Mouse (Mus musculus) thymus, postnatal 0 days (tissue): Measurements from ENCODE around the gene Fam189a1. TPM values are rescaled to one million over a fixed set of nuclear protein-coding genes. Genes with fewer than 3 reads are reported as not detected.
A peak's percentile ranks its signal among the peaks of the same experiment; 100 is the strongest.

Experiments used
- DNase-seq: peaks from one replicate; pipeline ENCODE4 v3.0.0-alpha.2; 2015; ENCODE audit warnings: low spot score
- polyA plus RNA-seq: library from polyadenylated mRNA; unstranded; fragments of >200 nt; fragmentation: Nextera tagmentation; extraction: Ambion mirVana; gene quantifications from 2 replicates; pipeline ENCODE4 v1.2.1, GENCODE M21; 2015

Fam189a1 gene
- polyA plus RNA-seq, 1 experiment from 2014 or later, result 0.12 TPM

GRCm38 (mm10) chr7:64952181-64952580, 204.2 kb downstream of the Fam189a1 start:
- no peak for DNase-seq

DNA sequence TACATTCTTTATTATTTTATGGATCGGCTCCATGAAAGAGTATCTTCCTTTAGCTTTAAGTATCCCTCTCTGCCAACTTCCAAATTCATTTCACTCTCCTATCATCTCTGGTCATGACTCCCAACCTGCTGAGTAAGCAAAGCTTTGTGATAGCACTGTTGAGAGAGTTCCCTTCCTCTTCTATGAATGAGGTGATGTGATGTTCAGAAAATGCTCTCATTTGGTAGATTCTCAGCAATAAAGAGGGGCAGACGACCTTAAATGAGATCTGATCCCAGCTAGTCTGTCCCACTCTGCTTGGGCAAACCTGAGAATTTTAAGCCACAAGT, 205.6 kb downstream of the Fam189a1 start:
- DNase-seq, result no peak

GRCm38 (mm10) chr7:64949910-64950770, 206.2 kb downstream of the Fam189a1 start:
- peak; percentile 43 for DNase-seq

GRCm38 (mm10) chr7:64949465-64949864, 206.9 kb downstream of the Fam189a1 start:
- DNase-seq, result no peak

DNA sequence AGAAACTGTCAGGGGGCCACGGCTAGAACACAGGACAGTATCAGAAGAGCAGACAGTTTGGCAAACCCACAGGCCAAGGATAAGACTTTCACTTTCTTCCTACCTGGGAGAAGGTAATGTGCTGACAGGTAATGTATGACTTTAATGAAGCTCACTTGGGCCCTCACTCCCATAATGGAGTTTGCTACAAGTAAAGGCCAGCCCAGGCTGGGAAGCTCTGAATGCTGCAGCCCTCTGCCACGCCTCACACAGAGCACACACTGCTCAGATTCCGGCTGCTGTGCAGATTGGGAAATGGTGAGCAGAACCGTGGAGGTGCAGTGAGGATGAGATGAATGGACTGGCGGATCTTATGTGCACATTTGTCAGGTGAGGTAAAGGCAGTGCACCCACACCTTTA, 211.7 kb downstream of the Fam189a1 start:
- DNase-seq, result no peak

DNA sequence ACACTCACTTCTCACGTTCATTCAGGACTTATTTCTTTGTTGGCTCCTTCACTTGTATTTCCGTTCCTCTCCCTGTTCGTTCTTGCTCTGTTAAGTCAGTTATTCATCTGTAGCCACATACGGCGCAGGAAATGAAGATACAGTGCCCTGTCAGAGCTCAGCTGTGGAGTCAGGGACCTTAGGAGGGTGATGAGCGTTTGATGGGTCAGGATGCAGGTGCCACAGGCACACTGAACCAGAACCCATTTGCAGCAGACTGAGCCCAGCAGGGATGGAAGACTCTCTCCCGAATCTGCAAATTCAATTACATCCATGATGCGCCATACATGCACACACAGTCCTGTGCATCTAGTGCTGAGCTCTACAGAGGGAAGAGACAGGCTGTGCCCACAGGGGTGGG, 212.2 kb downstream of the Fam189a1 start:
- DNase-seq, result no peak

GRCm38 (mm10) chr7:64936927-64937326, 219.4 kb downstream of the Fam189a1 start:
- DNase-seq, result no peak

DNA sequence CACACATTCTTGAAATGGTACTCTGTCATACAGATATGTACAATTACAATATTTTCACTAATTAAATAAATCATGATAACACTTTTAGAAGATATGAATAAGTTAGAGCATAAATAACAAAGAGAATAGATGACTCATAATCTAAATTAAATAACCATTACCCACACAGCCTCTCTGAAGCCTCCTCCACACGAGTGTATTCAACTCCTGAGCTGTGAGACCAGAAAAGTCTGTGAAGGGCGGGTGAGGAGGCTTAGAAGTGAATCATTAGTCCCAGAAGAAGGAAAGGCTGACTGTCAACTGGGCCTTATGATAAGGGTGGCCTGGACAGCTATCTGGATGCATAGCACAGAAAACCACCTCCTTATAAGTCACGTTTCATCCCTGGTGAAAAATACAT, 222.3 kb downstream of the Fam189a1 start:
- no peak for DNase-seq

DNA sequence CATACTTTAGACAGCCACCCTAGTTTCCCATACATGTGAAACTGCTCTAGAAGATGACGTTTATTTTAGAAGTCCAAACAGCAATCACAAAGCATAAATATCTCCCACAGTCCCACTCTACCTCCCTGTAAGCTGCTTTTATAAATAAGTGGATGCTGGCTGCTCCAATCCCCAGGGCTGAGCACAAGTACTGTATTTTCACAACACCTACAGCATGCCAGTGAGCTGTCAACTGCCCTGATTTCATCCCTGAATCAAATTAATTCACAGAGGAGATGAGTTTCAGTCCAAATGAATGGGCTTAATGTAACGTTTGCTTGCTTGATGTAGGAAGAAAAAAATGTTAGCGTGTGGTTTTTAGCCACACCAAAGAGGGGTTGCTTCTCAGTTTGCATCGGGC, 225.4 kb downstream of the Fam189a1 start:
- no peak for DNase-seq

DNA sequence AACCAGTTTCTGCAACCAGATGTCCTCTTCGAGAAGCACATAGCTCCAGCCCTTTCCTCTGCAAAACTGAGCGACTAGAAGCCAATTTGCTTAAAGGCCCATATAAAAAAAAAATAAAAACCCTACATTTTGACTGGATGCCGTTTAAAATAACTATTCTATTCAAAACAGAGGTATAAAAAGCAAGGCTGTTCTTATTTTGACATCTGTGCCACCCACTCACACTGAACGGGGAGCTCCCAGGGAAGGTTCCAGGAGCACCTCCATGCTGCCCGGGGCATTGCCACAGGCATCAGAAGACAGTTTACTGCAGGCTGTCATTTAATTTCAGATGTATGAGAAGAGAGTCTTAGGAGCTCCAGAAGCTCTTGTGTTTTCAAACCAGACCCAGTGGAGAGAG, 232.5 kb downstream of the Fam189a1 start:
- no peak for DNase-seq

DNA sequence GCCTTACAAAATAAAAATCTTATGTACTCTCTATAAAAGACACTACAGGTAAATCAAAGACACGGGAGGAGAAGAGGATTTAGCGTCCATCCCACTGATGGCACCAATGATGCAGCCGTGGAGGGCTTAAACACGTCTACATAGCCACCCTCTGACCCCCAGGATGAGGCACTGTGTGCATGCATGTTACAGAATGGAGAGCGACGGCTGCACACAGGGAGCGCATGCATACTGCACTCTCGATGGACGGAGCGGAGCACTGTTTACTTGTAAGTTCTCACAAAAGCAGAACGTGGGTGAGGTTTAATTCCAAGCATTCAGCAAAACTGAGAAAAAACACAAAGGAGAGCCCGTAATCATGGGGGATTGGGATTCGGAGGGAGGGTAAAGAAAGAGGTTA, 235.2 kb downstream of the Fam189a1 start:
- DNase-seq, result no peak

GRCm38 (mm10) chr7:64920735-64921134, 235.6 kb downstream of the Fam189a1 start:
- no peak for DNase-seq

- no peak for DNase-seq
Observed at GRCm38 (mm10) chr7:64916654-64917053, 239.7 kb downstream of the Fam189a1 start.

GRCm38 (mm10) chr7:64915121-64915520, 241.2 kb downstream of the Fam189a1 start:
- no peak for DNase-seq

- DNase-seq, result no peak
Observed at GRCm38 (mm10) chr7:64911945-64912344, 244.4 kb downstream of the Fam189a1 start.

DNA sequence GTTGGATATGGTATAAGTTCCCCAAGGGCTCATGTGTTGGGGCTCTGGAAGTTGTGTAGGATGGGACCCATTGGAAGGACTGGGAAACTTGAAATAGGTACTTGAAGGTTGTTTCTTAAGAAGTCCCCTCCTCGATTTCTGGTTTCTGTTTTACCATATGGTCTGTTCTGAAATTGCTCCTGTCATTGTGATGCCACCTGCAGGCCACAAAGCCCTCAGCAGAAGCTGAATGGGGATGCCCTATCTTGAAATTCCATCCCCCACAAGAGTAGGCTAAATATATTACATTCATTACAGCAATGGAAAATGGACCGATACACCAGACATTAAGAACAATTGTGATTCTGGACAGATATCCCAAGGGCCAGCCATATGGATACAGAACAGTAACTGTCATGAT, 246.2 kb downstream of the Fam189a1 start:
- no peak for DNase-seq

DNA sequence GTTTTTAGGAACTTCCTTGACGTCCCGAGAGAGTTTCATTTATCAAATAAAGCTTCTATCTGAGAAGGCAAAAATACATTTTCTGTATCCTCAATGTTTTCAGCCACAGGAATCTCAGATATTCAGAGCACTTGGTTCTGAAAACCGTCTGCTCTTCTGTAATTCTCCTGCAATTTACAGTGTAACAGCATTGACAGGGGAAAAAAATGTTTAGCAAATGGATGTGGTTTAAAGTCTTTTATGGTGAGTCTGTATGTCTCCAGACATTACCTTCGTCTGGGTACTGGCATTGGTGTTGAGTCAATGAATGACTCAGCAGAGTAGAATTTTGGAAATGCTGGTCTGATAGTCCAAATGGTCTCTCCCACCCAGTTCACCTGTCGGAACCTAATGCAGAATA, 249.4 kb downstream of the Fam189a1 start:
- DNase-seq, result no peak

- no peak for DNase-seq
Observed at GRCm38 (mm10) chr7:64905506-64905905, 250.9 kb downstream of the Fam189a1 start.

DNA sequence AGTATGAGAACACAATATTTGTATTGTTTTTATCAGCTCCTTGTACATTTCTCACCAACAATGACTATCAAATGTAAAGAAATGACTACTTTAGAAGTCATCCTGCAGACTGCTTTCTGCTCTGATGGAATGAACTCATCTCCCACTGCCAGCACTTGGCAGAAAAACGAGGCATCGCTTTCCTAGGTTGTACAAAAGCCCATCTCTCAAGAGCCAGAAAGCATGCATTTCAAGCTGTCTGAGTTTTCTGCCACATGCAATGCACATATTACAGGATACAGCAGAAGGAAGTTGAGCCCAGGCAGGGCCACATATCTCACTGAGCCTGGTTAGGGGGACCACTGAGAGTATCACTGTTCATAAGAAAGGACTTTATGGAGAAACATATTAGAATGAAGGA, 256.1 kb downstream of the Fam189a1 start:
- DNase-seq, result no peak

DNA sequence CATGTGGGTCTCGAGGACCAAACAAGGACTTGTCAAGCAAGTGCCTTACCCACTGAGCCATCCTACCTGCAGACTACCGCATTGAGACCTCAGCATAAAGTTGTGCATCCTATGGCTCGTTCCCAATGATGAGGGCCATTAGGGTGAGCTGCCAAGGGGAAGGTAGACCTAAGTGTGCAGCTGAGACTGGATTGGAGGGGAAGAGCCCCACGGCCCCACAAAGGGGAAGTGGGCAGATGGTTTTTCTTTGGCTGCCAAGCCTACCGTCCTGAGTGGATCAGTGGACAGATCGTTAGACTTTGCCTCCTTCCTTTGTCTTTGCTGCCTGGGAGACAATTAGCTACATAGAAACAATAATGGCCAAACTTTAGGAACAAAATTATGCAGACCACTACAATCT, 259.8 kb downstream of the Fam189a1 start:
- DNase-seq, result no peak

DNA sequence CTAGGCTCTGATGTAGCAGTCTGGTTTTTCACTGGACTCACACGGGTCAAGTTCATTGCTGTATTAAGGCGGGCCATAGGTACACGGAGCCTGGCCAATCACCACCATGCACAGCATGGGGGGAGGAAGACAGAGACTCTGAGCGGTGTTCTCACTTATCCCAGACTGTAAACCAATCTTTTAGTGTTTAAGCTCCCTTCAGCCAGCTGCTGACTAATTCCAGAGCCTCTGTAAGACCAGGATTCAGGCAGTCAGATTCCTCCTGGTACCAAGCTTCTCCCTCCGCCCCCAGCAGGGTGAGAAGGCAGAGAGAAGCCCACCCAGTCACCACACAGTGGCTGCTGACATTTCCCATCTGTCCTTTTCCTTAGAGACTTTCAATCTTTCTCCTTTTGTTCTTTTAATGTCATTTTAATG, 260.7 kb downstream of the Fam189a1 start:
- DNase-seq, result no peak

DNA sequence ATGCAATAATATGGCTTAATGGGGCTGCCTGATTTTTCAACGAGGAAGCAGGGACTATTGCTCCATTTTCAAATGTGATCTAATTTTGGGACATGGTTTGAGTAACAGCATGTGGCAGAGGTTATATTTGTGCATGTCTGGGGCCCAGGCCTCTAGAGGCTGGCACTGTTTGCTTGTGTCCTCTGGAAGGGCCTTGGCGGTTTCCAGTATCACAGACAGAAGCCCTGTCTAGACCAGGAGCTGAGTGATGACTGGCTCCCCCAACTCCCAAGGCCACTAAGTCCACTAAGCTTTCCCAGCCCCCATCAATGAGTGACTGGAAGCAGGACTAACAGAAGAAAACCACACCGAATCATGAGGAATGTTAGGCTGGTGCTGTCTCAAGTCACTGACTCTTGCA, 265.2 kb downstream of the Fam189a1 start:
- no peak for DNase-seq

DNA sequence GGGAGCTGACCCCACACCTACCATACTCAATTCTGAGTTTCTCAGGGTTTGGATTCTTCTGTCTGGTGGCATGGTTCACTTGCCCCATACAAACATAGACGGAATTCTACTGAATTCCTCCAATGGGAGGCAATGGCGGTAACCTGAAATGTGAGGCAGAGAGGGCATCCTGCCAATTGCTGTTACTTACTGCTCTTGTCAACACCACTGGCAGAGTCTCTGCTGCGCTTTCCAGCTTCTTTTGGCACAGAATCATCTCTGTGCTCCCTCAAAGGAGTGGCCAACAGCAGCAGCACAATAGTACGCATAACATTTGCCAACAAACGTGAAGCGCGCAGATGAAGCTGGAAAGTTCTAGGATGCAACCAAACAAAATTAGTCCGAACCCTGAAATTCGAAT, 266.5 kb downstream of the Fam189a1 start:
- DNase-seq, result no peak
